Mouse (Mus musculus): ENCODE data around the gene Efhb. TPM values are rescaled to one million over a fixed set of nuclear protein-coding genes. Genes with fewer than 3 reads are reported as not detected.

Efhb gene
- polyA plus RNA-seq (2014; fragmentation: Illumina TruSeq; extraction: RNeasy Lipid Tissue Mini Kit (QIAGEN cat#74804); ENCODE audit: low read depth, low replicate concordance), result 0.64 TPM

DNA sequence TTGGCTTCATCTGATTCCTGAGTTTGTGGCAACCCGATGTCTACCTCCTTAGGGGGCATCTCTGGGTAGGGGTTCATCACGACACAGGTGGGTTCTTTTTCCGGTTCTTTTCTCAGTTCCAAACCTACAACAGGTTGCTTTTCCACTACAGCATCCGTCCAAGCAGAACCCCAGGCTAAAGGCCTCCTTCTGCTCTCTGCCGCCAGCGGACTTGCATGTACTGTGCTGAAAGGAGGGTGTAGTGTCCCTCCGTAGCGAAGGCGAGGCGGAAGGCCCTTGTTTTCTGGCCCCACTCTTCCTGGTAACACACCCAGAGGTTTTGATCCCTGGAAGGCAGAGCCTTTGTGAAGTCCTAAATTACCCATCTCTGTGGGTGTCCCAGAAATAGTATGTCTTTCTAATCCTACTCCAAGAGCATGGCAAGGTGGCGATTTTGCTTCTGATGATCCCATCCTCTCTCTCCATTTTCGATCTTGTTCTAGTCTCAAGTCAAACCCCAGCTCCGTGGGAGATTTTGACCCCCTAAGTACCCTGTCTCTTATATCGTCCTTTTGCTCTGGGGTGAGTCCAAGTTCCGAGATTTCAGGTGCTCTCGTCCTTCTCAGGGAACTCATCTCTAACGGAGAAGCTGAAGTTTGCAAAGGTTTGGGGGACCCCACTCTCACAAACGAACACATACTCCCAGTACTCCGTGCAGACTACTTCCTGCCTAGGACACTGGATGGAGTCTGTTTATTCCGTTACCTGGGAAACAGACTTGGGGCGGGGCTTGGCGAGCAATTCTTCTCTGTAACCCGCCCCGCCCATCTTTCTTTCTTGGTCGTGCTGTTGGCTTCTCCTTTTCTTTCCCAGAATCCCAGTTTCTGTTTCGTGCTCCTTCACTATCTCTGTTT lies at the start of gene Efhb:
Gene Efhb (minus strand): TSS at position 719 of the 893 bp plus-strand sequence.

DNA sequence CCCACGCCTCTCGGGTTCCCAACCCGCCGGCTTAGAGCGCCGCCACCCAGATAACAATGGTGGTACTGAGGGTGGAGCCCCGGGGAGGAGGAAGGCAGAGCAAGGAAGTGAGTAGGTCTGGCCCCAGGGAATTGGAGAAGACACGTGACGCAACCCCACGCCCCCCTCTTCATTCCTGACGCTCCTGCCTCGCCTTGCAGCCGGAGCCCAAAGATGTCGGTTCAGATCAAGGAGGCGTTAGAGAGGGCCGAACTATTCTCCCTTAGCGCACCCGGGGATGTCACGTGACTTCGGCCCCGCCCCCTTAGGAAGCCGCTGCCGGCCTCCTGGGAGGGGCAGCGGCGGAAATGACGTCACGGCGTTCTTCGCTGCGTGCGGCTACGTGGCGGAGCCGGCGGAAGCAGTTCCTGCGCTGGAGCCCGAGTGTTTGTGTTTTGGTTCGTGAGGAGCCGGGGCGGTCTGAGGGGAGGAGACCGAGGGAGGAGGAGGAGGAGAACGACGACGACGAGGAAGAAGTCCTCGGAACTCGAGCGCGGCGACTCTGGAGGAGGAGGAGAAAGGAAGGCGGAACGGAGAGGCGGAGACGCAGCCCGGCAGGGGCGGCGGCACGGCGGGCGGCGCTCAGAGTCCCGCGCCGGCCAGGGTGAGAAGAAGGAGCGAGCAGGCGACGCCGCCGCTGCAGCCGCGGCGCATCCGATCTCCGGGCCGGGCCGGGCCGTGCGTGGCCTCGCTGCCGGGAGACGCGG lies 15.9 kb upstream of the Efhb start, which contains the start of gene Rab5a:
Gene Rab5a (plus strand): TSS at position 377 of the 746 bp plus-strand sequence.

Other genes starting within 250 kb of the Efhb start
- 444 TPM for gene Rab5a, start 15.9 kb upstream of the Efhb start, polyA plus RNA-seq (2014; fragmentation: Illumina TruSeq; extraction: RNeasy Lipid Tissue Mini Kit (QIAGEN cat#74804); ENCODE audit: low read depth, low replicate concordance)
- gene Pp2d1, start 76.1 kb upstream of the Efhb start, polyA plus RNA-seq (2014; fragmentation: Illumina TruSeq; extraction: RNeasy Lipid Tissue Mini Kit (QIAGEN cat#74804); ENCODE audit: low read depth, low replicate concordance), result not detected
- gene Kat2b, start 103.5 kb upstream of the Efhb start, polyA plus RNA-seq (2014; fragmentation: Illumina TruSeq; extraction: RNeasy Lipid Tissue Mini Kit (QIAGEN cat#74804); ENCODE audit: low read depth, low replicate concordance), result 371 TPM
- 2.4 TPM for gene Sgo1, start 226.0 kb upstream of the Efhb start, polyA plus RNA-seq (2014; fragmentation: Illumina TruSeq; extraction: RNeasy Lipid Tissue Mini Kit (QIAGEN cat#74804); ENCODE audit: low read depth, low replicate concordance)